Mouse (Mus musculus) c-Kit-positive CD71-positive TER-119-negative erythroid progenitor cells, embryonic 14.5 days (primary cell): Measurements from ENCODE around the gene Cd300ld3.
A peak's percentile ranks its signal among the peaks of the same experiment; 100 is the strongest.
"Not testable (repeated sequence)": the region's sequence is repeated elsewhere in the genome, so short reads cannot be mapped to it uniquely, and the experiment has no call there.

ENCODE experiments used
- DNase-seq: peaks from one replicate; pipeline ENCODE4 v3.0.0-alpha.2; 2013; ENCODE audit warnings: low read depth

Cd300ld3 gene

GRCm38 (mm10) chr11:115052991-115053390 lies 4.8 kb upstream of the Cd300ld3 start:
- DNase-seq, result no peak

GRCm38 (mm10) chr11:115052206-115052605 lies 4.0 kb upstream of the Cd300ld3 start:
- peak; percentile 30 for DNase-seq

GRCm38 (mm10) chr11:115049282-115049895 lies 1.2 kb upstream of the Cd300ld3 start:
- no peak for DNase-seq

- DNase-seq, result not testable (repeated sequence)
Measured at GRCm38 (mm10) chr11:115037669-115038068, 10.5 kb downstream of the Cd300ld3 start, which contains the start of gene Cd300ld5. TSS of gene Cd300ld5 (minus strand) at chr11:115037769.

- not testable (repeated sequence) for DNase-seq
Measured at GRCm38 (mm10) chr11:115026912-115027311, 21.3 kb downstream of the Cd300ld3 start, which contains the start of gene Cd300ld4. TSS of gene Cd300ld4 (minus strand) at chr11:115027012.

GRCm38 (mm10) chr11:115016093-115016492 lies 32.1 kb downstream of the Cd300ld3 start, which contains the start of gene Cd300ld2:
TSS of gene Cd300ld2 (minus strand) at chr11:115016193.
- DNase-seq, result not testable (repeated sequence)

GRCm38 (mm10) chr11:115004070-115004469 lies 44.1 kb downstream of the Cd300ld3 start:
- no peak for DNase-seq

- DNase-seq, result no peak
Measured at GRCm38 (mm10) chr11:115001474-115002040, 46.7 kb downstream of the Cd300ld3 start, which contains the start of gene Cd300c2. TSS of gene Cd300c2 (minus strand) at chr11:115001880.
